Mouse (Mus musculus) embryo, embryonic 11.5 days (tissue): Measurements from ENCODE around the gene Ikzf5.
"Not testable (repeated sequence)": the region's sequence is repeated elsewhere in the genome, so short reads cannot be mapped to it uniquely, and the experiment has no call there.

Experiments
- DNase-seq: peaks from one replicate; pipeline ENCODE4 v3.0.0-alpha.2; 2012; ENCODE audit warnings: low read depth, low spot score

The Ikzf5 gene

DNA sequence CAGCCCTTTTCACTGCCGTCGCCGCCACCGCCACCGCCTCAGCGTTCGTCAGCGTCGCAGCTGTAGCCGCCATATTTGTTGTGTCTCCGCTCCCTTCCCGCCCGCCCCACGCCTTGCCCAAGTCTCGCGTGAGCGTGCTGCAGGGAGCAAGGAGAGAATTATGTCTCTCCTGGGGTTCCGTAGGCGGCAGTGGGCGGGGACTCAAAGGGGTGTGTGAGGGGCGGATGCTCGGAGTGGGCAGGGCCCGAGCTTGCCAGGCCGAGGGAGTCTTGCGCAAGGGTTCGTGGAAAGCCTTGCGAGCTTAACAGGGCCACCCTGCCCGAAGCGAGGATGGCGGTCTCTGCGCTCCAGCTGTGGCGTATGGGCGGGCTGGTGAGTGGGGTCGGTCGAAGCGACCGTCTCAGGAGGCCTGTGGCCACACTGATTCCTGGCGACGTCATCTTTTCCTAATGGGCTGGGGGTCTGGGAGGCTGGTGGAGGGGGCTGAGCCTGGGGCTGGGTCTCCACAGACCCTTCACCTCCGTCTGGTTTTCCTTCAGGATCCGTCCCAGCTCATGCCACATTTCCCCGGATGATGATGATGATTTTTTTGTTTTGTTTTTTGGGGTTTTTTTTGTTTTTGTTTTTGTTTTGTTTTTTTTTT, at the start of gene Ikzf5, which contains the start of gene Acadsb:
Ikzf5 (minus strand) TSS at position 106 of the 643 bp plus-strand sequence.
Acadsb (plus strand) TSS at position 186 of the 643 bp plus-strand sequence.
- DNase-seq, result peak; percentile 98

DNA sequence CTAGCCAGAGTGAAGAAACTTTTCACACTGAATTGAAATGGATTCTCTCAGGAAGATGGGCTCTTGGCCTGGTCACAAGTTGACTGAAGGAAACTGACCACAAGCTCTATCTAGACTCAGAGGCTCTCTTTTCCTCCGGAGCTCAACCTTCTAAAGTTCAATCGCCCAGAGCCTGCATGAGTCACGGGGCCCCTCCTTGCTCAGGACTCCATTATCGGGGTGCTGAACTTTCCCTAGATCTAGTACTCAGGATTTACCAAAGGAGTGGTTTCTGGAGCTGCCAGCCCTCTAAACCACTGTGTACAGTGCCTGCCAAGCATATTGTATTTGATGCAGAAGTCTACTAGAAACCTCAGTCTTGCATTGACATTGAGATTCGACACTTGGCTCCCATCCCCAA, 46.4 kb upstream of the Ikzf5 start:
- no peak for DNase-seq

DNA sequence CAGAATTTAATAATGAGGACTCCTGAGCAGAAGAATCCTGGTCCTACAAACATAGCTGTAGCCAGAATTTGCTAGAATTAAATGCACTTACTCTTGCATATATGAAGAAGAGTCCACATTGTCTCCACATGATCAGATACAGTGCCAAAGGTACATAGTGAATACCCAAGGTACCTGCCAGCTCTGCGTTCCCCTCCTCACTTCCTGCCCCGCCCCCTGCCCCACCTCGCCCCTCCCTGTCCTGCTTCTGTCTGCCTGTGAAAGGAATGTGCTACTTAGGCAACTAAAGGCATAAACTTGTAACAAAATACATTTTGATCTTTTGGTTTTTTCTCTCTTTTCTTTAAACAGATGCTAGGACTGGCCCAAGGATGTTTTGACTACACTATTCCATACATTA, 26.7 kb upstream of the Ikzf5 start:
- DNase-seq, result no peak

DNA sequence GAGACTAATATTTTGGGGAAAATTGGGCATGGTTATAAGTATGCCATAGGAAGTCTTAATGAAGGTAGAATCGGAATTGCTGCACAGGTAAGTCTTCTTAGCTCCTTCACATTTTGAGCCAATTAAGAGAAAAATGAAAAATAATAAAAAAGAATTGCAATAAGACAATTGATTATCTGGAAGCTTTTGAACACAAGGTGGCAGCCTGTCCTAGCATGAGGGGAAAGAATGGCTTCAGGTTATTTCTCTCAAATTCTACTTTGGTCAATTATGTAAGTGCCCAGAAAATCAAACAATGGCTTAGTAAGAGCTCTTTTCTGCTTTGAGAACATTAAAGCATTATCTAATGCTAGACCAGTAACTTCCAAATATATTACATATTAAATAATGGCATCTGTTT, 24.0 kb upstream of the Ikzf5 start:
- no peak for DNase-seq

DNA sequence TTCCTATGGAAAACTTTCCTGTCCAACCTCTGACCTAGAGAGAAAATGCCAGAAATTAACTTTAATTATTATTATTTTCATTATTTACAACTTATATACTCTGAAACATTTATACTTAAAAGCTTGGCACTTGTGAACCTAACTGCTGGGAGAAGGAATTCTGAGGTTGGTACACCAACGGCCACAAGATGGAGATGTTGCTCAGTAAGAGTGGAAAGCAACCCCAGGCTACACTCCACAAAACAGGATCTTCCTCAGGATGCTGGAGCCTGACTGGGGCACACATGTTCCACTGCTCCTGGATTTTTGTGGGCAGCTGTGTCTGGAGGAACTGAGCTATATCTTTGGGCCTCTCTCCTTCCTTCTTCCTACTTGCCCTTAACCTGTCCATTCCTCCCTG, 21.9 kb upstream of the Ikzf5 start:
- DNase-seq, result peak; percentile 35

DNA sequence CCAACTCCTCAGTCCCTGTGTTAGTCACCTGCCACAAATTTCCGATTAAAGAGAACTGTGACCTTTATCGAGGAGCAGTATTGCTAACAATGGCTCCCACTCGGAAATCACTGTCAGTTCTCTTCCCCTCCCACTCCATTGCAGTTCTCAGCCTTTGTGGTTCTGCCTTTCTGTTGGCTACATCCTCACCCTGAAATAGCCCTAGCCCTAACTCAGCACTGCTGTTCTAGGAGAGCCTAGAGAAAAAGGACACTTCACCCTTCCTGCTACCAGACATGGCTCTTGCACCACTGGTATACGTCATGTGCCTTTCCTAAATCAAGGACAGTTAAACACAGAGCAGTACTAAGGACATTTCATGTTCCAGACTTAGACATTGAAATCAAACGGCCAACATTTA, 17.0 kb upstream of the Ikzf5 start:
- no peak for DNase-seq

GRCm38 (mm10) chr7:131424912-131425311, 14.6 kb upstream of the Ikzf5 start:
- DNase-seq, result no peak

- DNase-seq, result no peak
Observed at GRCm38 (mm10) chr7:131417605-131418004, 7.3 kb upstream of the Ikzf5 start.

DNA sequence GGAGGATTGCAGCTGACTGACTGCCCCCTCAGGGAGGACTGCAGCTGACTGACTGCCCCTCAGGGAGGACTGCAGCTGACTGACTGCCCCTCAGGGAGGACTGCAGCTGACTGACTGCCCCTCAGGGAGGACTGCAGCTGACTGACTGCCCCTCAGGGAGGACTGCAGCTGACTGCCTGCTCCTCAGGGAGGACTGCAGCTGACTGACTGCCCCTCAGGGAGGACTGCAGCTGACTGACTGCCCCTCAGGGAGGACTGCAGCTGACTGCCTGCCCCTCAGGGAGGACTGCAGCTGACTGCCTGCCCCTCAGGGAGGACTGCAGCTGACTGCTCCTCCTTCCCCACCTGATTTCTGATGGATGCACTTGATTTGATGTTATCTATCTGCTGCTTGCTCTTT, 6.4 kb upstream of the Ikzf5 start:
- not testable (repeated sequence) for DNase-seq

DNA sequence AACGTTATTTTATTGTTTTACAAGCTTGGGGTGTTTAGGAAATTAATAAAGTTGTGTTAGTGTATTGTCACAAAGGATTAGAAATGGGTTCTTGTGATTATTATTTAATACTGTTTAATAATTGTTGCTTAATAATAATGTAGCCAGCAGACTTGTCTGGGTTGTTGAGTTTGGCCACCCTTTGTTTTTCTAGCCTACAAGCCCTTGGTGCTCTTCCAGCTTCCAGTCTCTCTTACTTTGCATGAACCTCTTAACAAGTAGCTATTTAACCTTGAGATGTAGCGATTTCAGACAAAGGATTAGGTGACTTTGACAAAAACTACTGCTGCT, 1.6 kb upstream of the Ikzf5 start:
- DNase-seq, result no peak

DNA sequence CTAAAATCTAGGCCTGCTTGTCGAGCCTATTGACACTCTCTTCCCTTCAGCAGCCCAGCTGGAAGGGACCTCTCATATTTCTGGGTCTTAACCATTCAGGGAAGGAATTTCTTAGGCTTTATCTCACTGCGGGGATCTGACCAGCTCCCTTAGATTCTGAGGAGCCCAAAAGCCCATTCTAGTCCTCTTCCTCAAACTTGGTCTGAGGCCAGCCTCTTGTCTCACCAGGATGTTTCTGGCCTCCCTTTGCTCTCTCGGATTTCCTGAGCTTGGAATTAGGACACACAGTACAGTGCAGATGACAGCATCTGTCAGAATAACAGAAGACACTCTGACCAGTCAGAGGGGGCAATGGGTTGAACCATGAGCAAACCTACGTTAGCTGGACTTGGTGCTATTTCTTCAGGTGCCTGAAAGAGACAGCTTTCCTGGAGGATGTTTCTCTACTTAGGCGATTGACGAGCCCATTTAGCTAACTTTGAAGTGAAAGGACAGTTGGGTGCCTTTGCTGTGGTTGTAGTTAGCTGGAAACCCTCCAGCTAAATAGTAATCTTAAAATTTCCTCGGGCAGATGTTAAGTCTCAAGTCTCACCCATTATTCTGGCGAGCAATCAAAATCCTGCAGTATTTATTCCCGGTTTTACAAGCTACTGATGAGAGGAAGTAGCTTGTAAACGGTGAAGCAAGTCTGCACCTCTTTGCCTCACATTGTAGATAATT, 1.1 kb upstream of the Ikzf5 start:
- DNase-seq, result no peak

GRCm38 (mm10) chr7:131409988-131410385, 334 bp downstream of the Ikzf5 start:
- DNase-seq, result no peak

DNA sequence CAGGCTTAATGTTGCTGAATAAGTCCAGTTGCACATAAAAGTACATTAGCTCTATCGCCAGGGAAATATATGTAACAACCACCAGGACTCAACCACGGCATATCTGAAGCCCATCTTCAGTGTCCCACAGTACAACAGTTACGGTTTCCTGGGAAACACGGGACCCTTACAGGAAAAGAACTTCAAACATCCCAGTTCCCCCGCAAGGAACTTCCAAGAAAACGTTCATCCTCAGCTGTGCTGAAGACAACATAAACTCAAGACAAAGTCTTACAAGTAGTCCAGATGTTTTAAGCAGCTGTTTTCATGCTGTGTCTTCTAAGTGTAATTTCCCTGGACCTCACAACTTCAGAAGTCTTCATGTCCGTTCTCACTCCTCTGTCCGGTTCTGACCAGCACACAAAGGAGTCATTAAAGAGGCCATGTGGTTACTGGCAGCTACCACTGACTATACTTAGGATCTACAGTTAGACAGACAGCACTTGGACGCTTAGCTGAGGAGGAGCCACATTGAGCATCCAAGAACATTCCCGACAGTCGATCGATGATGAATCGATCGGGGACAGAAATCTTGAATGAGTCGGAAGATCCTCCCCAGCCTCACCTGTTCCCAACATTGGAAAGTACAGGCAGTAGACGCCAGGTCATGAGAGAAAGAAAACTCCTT, 867 bp downstream of the Ikzf5 start:
- DNase-seq, result no peak

GRCm38 (mm10) chr7:131391761-131392160, 18.6 kb downstream of the Ikzf5 start:
- DNase-seq, result not testable (repeated sequence)

- DNase-seq, result no peak
Observed at GRCm38 (mm10) chr7:131371880-131372651, 38.3 kb downstream of the Ikzf5 start.

GRCm38 (mm10) chr7:131371470-131371860, 38.9 kb downstream of the Ikzf5 start:
- no peak for DNase-seq

DNA sequence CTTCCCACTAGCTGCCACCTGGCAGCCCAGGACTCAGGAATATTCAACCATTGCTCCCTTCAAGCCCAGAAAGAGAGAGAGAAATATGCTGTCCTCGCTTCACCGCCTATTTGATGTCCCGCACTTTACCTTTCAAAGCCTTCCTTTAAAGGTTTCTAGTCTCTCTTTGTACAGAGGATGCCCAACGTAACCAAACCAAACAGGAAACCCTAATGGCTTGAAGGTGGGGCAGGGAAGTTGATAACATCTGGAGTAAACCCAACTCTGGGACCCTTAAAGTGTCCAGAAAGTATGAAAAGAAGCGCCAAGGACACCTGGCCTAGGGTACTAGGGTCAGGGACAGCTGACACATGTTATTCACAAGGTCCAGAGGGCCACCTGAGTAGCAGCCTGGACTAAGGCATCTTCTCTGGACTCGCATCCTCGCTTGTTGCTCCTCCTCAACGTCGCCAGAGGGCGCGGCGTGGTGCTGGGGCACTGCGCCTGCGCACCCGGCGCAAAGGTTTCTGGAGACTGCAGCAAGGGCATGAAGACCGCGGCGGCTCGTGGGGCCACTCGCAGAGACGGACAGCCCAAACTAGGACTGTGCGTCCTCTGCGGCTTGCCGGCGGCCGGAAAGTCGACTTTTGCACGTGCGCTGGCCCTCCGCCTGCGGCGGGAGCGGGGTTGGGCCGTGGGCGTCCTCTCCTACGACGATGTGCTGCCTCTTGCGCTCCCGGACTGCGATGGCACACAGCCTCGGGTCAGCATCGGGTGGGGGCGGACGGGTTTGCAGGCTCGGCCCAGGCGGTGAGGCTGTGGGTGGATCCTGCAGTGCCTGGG, 39.5 kb downstream of the Ikzf5 start, which contains the start of gene Pstk:
Pstk (plus strand) TSS at position 494 of the 822 bp plus-strand sequence.
- peak; percentile 91 for DNase-seq

DNA sequence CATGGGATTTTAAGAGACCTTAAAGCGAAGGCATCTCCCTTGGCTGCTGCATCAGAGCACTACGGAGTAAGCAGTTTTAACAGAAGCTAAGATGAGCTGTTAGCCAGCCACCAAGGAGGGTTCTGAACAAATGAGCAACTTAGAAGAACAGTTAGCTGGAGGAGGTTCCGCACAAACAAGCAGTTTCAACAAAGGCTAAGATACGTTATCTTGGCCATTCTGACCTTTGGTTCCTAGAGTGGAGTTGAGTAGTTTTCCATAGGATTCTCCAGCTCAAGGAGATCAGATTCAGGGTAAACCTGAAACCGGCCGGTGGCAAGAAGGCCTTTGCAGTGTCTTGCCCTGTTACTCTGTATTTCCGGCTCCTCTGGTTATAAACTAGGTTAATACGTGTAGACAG, 46.2 kb downstream of the Ikzf5 start:
- DNase-seq, result no peak

- peak; percentile 98 for DNase-seq
Observed at GRCm38 (mm10) chr7:131362615-131363300, 47.6 kb downstream of the Ikzf5 start, which contains the start of gene 2310057M21Rik. Gene 2310057M21Rik, minus strand, starts transcription at chr7:131362759.

- DNase-seq, result no peak
Observed at GRCm38 (mm10) chr7:131362269-131362614, 48.1 kb downstream of the Ikzf5 start.

- no peak for DNase-seq
Observed at GRCm38 (mm10) chr7:131356105-131356504, 54.2 kb downstream of the Ikzf5 start.
